Mouse (Mus musculus) kidney, embryonic 14.5 days (tissue): ENCODE measurements at regions not wholly inside any gene's neighbourhood (a gene's known extent, or its start where the extent isn't known, plus 50 kb on each side); places are given as distances from the start of the nearest gene placed in this dataset.

Source experiments
- ATAC-seq: fragments of 200-750 bp; cut with Nextera tagmentation; 2 replicates; pipeline ENCODE4 v1.8.0; 2017; ENCODE audit warnings: moderate number of reproducible peaks, mild to moderate bottlenecking, moderate TSS enrichment, moderate library complexity; ENCODE audit not compliant: low FRiP score, low TSS enrichment
- H3K27ac ChIP-seq: fragments of 300-500 bp; sonication (generic); 2 replicates; pipeline ENCODE4 v1.5.1; 2014; ENCODE audit warnings: low read depth, mild to moderate bottlenecking, low read length, moderate library complexity, mixed read lengths
- H3K27me3 ChIP-seq: fragments of 300-500 bp; sonication (generic); 2 replicates; pipeline ENCODE4 v1.6.1; 2014; ENCODE audit warnings: mild to moderate bottlenecking, low read length; ENCODE audit not compliant: control insufficient read depth, insufficient read depth
- H3K36me3 ChIP-seq: fragments of 300-500 bp; sonication (generic); 2 replicates; pipeline ENCODE4 v1.6.1; 2014; ENCODE audit warnings: low read length, mixed read lengths; ENCODE audit not compliant: control insufficient read depth, insufficient read depth
- H3K4me1 ChIP-seq: fragments of 300-500 bp; sonication (generic); 2 replicates; pipeline ENCODE4 v1.6.1; 2014; ENCODE audit warnings: low read length, mixed read lengths; ENCODE audit not compliant: control insufficient read depth, insufficient read depth
- H3K4me2 ChIP-seq: fragments of 300-500 bp; sonication (generic); replicated peaks from 2 replicates; pipeline ENCODE4 v1.6.1; 2014; ENCODE audit warnings: low read depth, mild to moderate bottlenecking, low read length
- H3K4me3 ChIP-seq: fragments of 300-500 bp; sonication (generic); 2 replicates; pipeline ENCODE4 v1.5.1; 2014; ENCODE audit warnings: mild to moderate bottlenecking, low read length
- H3K9ac ChIP-seq: fragments of 300-500 bp; sonication (generic); 2 replicates; pipeline ENCODE4 v1.6.1; 2014; ENCODE audit warnings: low read depth, mild to moderate bottlenecking, low read length, moderate library complexity
- H3K9me3 ChIP-seq: fragments of 300-500 bp; sonication (generic); 2 replicates; pipeline ENCODE4 v1.6.1; 2016; ENCODE audit warnings: low read length; ENCODE audit not compliant: control insufficient read depth
- WGBS: fragments of 180-500 bp; shearing (Covaris S2); extraction: QIAGEN DNeasy Blood & Tissue Kit; methylation state at CpG from one replicate; pipeline ENCODE4 v1.1.7; 2014; 5-methylcytosine and 5-hydroxymethylcytosine counted together

- H3K27ac ChIP-seq: no peak overlapping the region
- H3K27me3 ChIP-seq: no peaks in the 10 kb centered on the region
- WGBS: 86% methylated on average over 5 of the region's 5 CpGs
- no peaks in the 10 kb centered on the region for H3K9me3 ChIP-seq
- no peak overlapping the region for H3K9ac ChIP-seq
- ATAC-seq: no peak
- no peak overlapping the region for H3K4me3 ChIP-seq
- H3K4me1 ChIP-seq: peaks cover 29% of the 10 kb centered on the region
- H3K4me2 ChIP-seq: no peak overlapping the region
- H3K36me3 ChIP-seq: no peaks in the 10 kb centered on the region
These were observed 68.0 kb upstream of the Wnt7b start for GRCm38 (mm10) chr15:85650241-85650640.

GRCm38 (mm10) chr15:85651718-85652420, 69.6 kb upstream of the Wnt7b start:
- H3K36me3 ChIP-seq: no peaks in the 10 kb centered on the region
- H3K4me1 ChIP-seq: peaks cover 21% of the 10 kb centered on the region
- no peak for ATAC-seq
- no peaks in the 10 kb centered on the region for H3K27me3 ChIP-seq
- H3K27ac ChIP-seq: no peak overlapping the region
- no peak overlapping the region for H3K4me3 ChIP-seq
- H3K9ac ChIP-seq: no peak overlapping the region
- 82% methylated on average over 9 of the region's 9 CpGs for WGBS
- H3K9me3 ChIP-seq: no peaks in the 10 kb centered on the region
- no peak overlapping the region for H3K4me2 ChIP-seq

GRCm38 (mm10) chr15:85652431-85652830, 70.2 kb upstream of the Wnt7b start:
- no peak overlapping the region for H3K4me3 ChIP-seq
- H3K4me2 ChIP-seq: no peak overlapping the region
- WGBS: 91% methylated on average over 5 of the region's 5 CpGs
- peaks cover 19% of the 10 kb centered on the region for H3K4me1 ChIP-seq
- peak overlapping the region; percentile 98; the same call in 1 of the 2 replicates for H3K27ac ChIP-seq
- ATAC-seq: no peak
- H3K9ac ChIP-seq: no peak overlapping the region
- no peaks in the 10 kb centered on the region for H3K9me3 ChIP-seq
- H3K27me3 ChIP-seq: no peaks in the 10 kb centered on the region
- H3K36me3 ChIP-seq: no peaks in the 10 kb centered on the region

- Histone ChIP-seq H3K36me3 (no peaks in the 10 kb centered on the region), H3K4me3 (peak overlapping the region; percentile 33; the same call in 1 of the 2 replicates), H3K4me1 (peaks cover 17% of the 10 kb centered on the region), H3K9ac (peak overlapping the region; percentile 69; the same call in 1 of the 2 replicates), H3K4me2 (peak overlapping the region; percentile 63; the same call in 1 of the 2 replicates), H3K27ac (peak overlapping the region; percentile 98), H3K27me3 (no peaks in the 10 kb centered on the region), H3K9me3 (no peaks in the 10 kb centered on the region)
- WGBS: 64% methylated on average over 9 of the region's 9 CpGs
- peak; percentile 1; the same call in 1 of the 2 replicates for ATAC-seq
These were observed 70.6 kb upstream of the Wnt7b start for GRCm38 (mm10) chr15:85652871-85653337.

- Histone ChIP-seq H3K4me2 (peak overlapping the region; percentile 63), H3K27ac (peak overlapping the region; percentile 98), H3K4me1 (peaks cover 17% of the 10 kb centered on the region), H3K27me3 (no peaks in the 10 kb centered on the region), H3K9ac (peak overlapping the region; percentile 69), H3K9me3 (no peaks in the 10 kb centered on the region), H3K36me3 (no peaks in the 10 kb centered on the region), H3K4me3 (peak overlapping the region; percentile 33)
- 25% methylated on average over 31 of the region's 32 CpGs for WGBS
- peak; percentile 92 for ATAC-seq
These were observed 71.4 kb upstream of the Wnt7b start for GRCm38 (mm10) chr15:85653421-85654401.

- H3K4me2 ChIP-seq: no peak overlapping the region
- H3K9ac ChIP-seq: no peak overlapping the region
- H3K36me3 ChIP-seq: no peaks in the 10 kb centered on the region
- no peak overlapping the region for H3K4me3 ChIP-seq
- H3K4me1 ChIP-seq: peaks cover 17% of the 10 kb centered on the region
- no peak overlapping the region for H3K27ac ChIP-seq
- H3K27me3 ChIP-seq: no peaks in the 10 kb centered on the region
- ATAC-seq: no peak
- no peaks in the 10 kb centered on the region for H3K9me3 ChIP-seq
- 98% methylated on average over 3 of the region's 3 CpGs for WGBS
These were observed 72.5 kb upstream of the Wnt7b start for GRCm38 (mm10) chr15:85654791-85655190.

GRCm38 (mm10) chr15:85655751-85656167, 73.5 kb upstream of the Wnt7b start:
- Histone ChIP-seq H3K4me3 (no peak overlapping the region), H3K4me1 (peaks cover 17% of the 10 kb centered on the region), H3K4me2 (no peak overlapping the region), H3K36me3 (no peaks in the 10 kb centered on the region), H3K27me3 (peaks cover 5% of the 10 kb centered on the region), H3K9ac (no peak overlapping the region), H3K27ac (no peak overlapping the region), H3K9me3 (no peaks in the 10 kb centered on the region)
- WGBS: 64% methylated on average over 6 of the region's 6 CpGs
- ATAC-seq: no peak

- Histone ChIP-seq H3K27me3 (peaks cover 14% of the 10 kb centered on the region), H3K36me3 (no peaks in the 10 kb centered on the region), H3K4me1 (peaks cover 17% of the 10 kb centered on the region), H3K9ac (no peak overlapping the region), H3K27ac (no peak overlapping the region), H3K9me3 (no peaks in the 10 kb centered on the region), H3K4me3 (no peak overlapping the region), H3K4me2 (no peak overlapping the region)
- ATAC-seq: no peak
- WGBS: 83% methylated on average over 6 of the region's 6 CpGs
These were observed 74.6 kb upstream of the Wnt7b start for GRCm38 (mm10) chr15:85656852-85657251.
